Mouse (Mus musculus): ENCODE results near the gene Sel1l3. TPM values are rescaled to one million over a fixed set of nuclear protein-coding genes. Genes with fewer than 3 reads are reported as not detected.

The Sel1l3 gene
- polyA plus RNA-seq, 1 experiment from 2014 or later, result 1.1 TPM

DNA sequence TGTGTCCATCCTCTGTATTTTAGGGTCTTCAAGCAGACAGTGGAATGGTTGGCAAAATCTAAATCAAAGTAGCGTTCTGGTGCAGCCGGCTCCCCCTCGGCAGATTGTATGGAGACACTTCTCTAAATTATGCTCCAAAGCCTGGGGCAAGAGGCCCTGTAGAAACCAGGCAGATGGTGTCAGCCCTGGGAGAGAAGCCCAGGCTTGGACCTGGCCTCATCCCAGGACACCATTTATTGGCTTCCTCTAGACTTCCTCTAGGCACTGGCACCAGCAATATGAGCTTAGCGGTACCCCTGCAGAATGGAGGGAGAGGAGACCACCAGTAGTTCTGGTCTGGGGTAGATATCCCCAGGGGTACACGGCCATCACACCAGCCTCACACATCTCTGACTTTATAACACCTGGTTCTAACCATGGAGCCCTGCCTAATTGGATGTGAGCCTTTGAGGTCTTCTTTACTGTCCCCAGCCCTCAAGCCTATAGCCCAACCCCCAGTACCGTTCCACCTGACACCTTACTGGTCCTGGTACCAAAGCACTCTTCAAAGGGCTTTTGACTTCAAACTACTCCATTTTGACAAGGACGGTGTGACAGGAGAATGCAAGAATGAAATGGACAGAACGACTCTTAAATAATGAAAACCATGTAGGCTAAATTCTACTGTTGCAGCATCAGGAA is 52.1 kb downstream of the Sel1l3 start:
- H3K27ac ChIP-seq (replicated peaks), result no peak overlapping the region
- no peaks in the 10 kb centered on the region for H3K4me1 ChIP-seq
- 94% methylated on average over 8 of the region's 8 CpGs for WGBS
- H3K4me3 ChIP-seq, result no peak overlapping the region
- H3K27me3 ChIP-seq (ENCODE audit: low read depth, poor library complexity, severe bottlenecking), result 0 out of 2 replicates have a peak, but pooled peaks cover 14% of the 10 kb centered on the region
- no peaks in the 10 kb centered on the region for H3K9me3 ChIP-seq (replicated peaks)
- no peak for DNase-seq (ENCODE audit: low spot score)
- H3K36me3 ChIP-seq, result no peaks in the 10 kb centered on the region

DNA sequence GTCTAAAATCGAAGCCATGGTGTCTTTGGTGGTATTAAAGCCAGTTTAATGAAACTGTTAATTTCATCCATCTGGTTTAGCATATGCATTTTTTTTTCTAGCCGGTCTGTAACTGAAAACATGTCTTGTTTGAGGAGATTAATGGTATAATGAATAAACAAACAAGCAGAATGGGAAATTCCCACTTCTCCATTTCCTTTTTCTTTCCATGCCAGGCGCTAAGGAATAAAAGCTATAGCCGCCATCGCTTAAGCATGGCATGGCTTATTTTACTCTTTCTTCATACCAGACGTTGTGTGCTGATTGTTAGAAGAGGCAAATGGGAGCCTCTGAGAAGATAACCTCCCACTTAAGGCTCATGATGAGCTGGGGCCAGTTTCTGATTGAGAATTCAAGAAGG is 53.5 kb downstream of the Sel1l3 start:
- 90% methylated on average over 6 of the region's 6 CpGs for WGBS
- H3K36me3 ChIP-seq, result no peaks in the 10 kb centered on the region
- H3K4me3 ChIP-seq, result no peak overlapping the region
- H3K27ac ChIP-seq (replicated peaks), result no peak overlapping the region
- no peaks in the 10 kb centered on the region for H3K9me3 ChIP-seq (replicated peaks)
- H3K27me3 ChIP-seq (ENCODE audit: low read depth, poor library complexity, severe bottlenecking), result 0 out of 2 replicates have a peak, but pooled peaks cover 15% of the 10 kb centered on the region
- peaks cover 9% of the 10 kb centered on the region for H3K4me1 ChIP-seq
- DNase-seq (ENCODE audit: low spot score), result no peak

DNA sequence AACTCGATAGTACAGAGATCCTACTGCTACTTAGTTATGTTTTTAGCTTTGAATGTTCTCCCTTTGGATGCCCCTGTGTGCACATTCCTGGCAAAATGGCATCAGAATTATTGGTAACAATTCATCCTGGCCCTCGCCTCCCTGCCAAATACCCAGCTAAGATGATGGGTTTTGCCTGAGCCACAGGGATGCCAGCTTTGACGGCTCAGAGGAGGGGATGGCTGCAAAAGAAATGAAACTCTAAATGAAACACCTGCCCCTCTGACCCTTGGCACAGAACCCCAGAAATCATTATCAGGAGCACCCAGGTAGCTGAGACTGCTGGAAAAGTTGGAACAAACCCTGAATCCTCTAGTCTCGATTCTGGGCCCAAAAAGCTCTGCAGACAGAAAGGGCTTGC is 54.1 kb downstream of the Sel1l3 start:
- Histone ChIP-seq H3K4me3 (no peak overlapping the region), H3K27ac (replicated peaks) (no peak overlapping the region), H3K9me3 (replicated peaks) (no peaks in the 10 kb centered on the region), H3K27me3 (ENCODE audit: low read depth, poor library complexity, severe bottlenecking) (peaks cover 21% of the 10 kb centered on the region), H3K36me3 (no peaks in the 10 kb centered on the region), H3K4me1 (peaks cover 9% of the 10 kb centered on the region)
- WGBS, result 90% methylated on average over 4 of the region's 4 CpGs
- DNase-seq (ENCODE audit: low spot score), result no peak

DNA sequence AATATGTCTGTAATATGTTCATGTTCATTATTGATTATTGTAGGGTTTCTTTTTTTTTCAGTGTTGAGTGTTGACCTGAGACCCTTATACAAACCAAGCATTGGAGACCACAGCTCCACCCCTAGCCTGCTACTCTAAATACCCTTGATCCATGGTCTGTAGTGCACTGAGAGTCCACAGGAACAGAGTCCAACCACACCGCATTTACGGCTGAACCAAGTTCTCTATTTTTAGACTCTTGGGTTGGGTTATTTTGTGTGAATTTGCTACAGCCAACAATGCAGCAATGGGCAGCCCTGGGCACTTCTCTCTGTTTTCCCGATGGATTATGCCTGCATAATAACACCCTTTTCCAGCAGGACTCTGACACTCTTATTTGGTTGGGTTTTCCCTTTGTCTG is 54.6 kb downstream of the Sel1l3 start:
- H3K27ac ChIP-seq (replicated peaks), result no peak overlapping the region
- H3K36me3 ChIP-seq, result no peaks in the 10 kb centered on the region
- H3K4me1 ChIP-seq, result peaks cover 9% of the 10 kb centered on the region
- no peak overlapping the region for H3K4me3 ChIP-seq
- WGBS, result 90% methylated on average over 3 of the region's 3 CpGs
- peaks cover 26% of the 10 kb centered on the region for H3K27me3 ChIP-seq (ENCODE audit: low read depth, poor library complexity, severe bottlenecking)
- no peaks in the 10 kb centered on the region for H3K9me3 ChIP-seq (replicated peaks)
- no peak for DNase-seq (ENCODE audit: low spot score)

DNA sequence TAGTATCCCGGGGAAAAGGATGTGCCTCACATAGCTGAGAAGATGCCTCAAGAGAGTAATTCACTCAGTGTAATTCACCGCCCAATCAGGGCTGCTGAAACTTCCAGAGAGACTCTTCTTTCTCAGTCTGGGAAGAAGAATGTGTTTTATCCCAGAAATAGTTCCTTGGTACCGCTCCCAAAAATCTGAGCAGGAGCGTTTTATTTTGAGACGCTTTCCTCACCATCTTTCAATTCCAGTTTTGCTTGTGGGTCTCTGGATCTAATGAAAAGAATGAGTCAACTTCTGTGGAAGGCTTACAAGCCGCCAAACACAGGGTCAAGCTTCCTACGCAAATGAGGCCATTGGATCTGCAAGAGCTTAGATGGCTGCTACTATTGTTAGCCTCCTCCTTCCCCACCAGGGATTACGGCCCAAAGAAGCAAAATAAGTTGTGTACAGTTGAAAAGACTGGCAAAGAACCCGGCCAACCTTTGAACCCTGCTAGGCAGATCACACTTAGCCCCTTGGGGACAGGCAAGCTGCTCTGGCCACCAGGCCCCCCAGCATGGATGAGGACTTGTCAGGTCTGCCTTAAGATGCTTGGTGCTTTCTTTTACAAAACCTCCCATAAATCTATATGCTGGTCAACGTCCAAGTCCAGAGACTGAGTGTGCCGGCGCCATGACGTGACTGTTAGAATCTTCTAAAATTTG is 57.6 kb downstream of the Sel1l3 start:
- Histone ChIP-seq H3K27me3 (ENCODE audit: low read depth, poor library complexity, severe bottlenecking) (peaks cover 31% of the 10 kb centered on the region), H3K27ac (replicated peaks) (no peak overlapping the region), H3K4me1 (peaks cover 9% of the 10 kb centered on the region), H3K9me3 (replicated peaks) (no peaks in the 10 kb centered on the region), H3K4me3 (no peak overlapping the region), H3K36me3 (no peaks in the 10 kb centered on the region)
- 67% methylated on average over 13 of the region's 13 CpGs for WGBS
- no peak for DNase-seq (ENCODE audit: low spot score)

DNA sequence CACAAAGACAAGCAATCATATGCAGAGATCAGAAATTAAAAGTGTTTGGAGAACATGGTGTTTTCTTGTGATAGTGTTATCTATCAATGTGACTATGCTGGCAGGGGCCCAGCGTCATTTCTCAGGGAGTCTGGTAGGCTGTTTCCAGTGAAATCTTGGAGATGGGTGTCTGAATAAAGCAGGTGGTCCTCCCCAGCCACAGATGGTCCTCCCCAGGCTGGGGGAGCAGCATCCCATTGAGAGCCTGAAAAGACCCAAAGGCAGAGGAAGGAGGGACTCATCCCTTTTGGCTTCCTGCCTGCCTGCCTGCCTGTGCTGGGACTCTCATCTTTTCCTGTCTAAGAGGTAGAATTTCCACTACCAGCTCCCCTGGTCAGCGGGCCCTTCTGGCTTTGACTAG is 59.2 kb downstream of the Sel1l3 start:
- Histone ChIP-seq H3K27me3 (ENCODE audit: low read depth, poor library complexity, severe bottlenecking) (peaks cover 31% of the 10 kb centered on the region), H3K4me3 (no peak overlapping the region), H3K27ac (replicated peaks) (no peak overlapping the region), H3K4me1 (peaks cover 9% of the 10 kb centered on the region), H3K9me3 (replicated peaks) (no peaks in the 10 kb centered on the region), H3K36me3 (no peaks in the 10 kb centered on the region)
- no peak for DNase-seq (ENCODE audit: low spot score)
- WGBS, result 81% methylated on average over 2 of the region's 2 CpGs

DNA sequence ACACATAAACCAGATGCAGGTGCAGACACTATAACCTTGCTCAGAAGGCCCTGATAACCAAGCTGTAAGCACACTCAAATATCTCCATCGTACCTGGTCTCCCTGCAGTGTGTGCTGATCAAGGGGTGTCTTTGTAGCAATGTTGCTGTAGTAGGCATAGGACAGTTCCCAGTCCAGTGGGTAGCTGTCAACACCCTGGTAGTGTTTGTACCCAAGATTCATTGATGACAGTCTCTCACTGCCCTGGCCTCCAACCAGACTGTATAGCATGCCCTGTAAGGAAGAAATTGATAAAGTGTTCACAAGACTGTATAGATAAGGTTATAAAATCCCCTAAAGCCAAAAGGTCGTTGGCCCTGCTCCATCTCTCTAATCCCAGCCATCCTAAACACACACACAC is 59.6 kb downstream of the Sel1l3 start:
- WGBS, result 94% methylated on average over 2 of the region's 2 CpGs

DNA sequence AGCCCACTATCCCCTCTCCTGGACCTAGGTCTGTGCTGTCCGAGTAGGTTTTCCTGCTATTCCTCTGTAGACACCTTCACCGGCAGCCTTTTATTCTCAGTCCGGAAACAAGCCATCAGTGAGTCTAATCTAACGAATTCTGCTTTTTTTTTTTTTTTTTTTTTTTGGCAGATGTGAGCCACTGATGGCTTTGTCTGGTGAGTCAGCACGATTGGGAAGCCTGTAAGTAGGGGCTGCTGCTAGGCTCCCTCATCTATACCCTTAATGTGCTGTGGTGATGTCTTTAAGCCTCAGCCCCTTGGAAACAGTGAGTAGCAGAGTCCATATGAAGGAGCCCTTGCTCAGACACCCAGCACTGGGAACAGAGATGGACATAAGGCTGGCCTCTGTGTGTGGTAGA is 60.6 kb downstream of the Sel1l3 start:
- no peak overlapping the region for H3K27ac ChIP-seq (replicated peaks)
- H3K36me3 ChIP-seq, result no peaks in the 10 kb centered on the region
- no peak for DNase-seq (ENCODE audit: low spot score)
- 83% methylated on average over 5 of the region's 5 CpGs for WGBS
- H3K27me3 ChIP-seq (ENCODE audit: low read depth, poor library complexity, severe bottlenecking), result peaks cover 23% of the 10 kb centered on the region
- no peaks in the 10 kb centered on the region for H3K9me3 ChIP-seq (replicated peaks)
- H3K4me1 ChIP-seq, result peaks cover 18% of the 10 kb centered on the region
- H3K4me3 ChIP-seq, result no peak overlapping the region

More for the DNA sequence above, 59.6 kb downstream of the Sel1l3 start:
- Histone ChIP-seq H3K36me3 (no peaks in the 10 kb centered on the region), H3K9me3 (replicated peaks) (no peaks in the 10 kb centered on the region), H3K4me3 (no peak overlapping the region), H3K27me3 (ENCODE audit: low read depth, poor library complexity, severe bottlenecking) (peaks cover 27% of the 10 kb centered on the region), H3K4me1 (peaks cover 9% of the 10 kb centered on the region), H3K27ac (replicated peaks) (no peak overlapping the region)
- no peak for DNase-seq (ENCODE audit: low spot score)

DNA sequence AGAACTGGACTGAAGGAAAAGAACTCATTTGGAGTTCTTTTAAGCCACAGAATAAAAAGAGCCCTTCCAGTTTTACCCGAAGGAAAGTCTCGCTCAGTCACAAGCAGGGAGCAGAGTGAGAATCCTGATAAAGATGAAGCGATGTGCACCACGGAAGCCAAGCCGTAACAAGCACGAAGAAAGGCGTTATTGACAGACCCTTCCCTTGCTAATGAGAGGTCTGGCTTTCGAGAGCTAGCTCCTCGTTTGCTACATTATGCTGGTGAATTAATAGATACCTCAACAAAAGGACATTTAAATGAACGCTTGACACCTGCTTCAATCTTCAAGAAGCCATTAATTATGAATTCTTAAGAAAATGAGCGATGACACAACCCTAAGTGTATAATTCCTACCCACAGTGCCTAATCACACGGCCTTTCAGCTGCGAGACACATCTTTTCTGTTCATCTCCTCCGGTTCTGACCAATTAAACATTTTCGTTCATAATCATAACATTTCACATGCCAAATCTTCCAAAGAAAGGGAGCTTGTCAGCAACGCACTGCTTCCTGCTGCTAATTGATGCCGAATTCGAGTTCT is 62.3 kb downstream of the Sel1l3 start:
- DNase-seq (ENCODE audit: low spot score), result no peak
- 89% methylated on average over 18 of the region's 18 CpGs for WGBS

DNA sequence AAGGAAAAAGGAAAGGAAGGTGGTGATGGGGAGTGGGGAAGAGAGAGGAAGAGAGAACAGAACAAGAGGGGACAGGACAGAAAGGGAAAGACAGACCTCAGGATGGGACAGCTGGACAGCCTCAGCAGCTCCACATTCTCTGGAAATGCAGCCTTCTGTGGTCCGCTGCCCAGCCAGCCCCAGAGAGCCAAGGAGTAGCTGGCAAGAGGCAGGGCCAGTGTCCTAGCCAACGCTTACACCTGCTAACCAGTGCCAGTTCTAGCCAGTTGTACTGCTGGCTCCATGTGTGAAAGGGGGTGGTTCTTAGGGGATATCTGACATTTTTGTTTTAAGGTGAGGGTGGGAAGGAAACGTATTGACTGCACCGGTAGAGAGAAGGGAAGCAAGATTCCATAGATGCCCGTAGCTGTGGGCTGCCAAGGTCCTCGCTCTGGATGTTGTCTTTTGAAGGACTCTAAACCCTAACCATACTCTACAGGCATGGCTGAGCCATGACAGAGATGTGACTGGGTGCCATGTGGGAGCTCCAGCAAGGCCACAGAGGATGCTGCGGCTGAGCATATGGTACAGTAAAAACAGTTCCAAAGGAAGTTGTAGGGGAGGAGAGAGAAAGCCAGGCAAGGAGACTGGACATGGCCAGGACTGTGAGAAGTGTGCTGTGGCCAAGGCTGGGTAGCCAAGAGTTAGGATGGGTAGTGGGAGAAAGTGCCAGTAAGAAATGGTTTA is 64.6 kb downstream of the Sel1l3 start:
- WGBS, result 93% methylated on average over 7 of the region's 7 CpGs
- Histone ChIP-seq H3K4me3 (no peak overlapping the region), H3K9me3 (replicated peaks) (no peaks in the 10 kb centered on the region; the same call in 1 of the 2 replicates), H3K4me1 (peaks cover 24% of the 10 kb centered on the region), H3K36me3 (no peaks in the 10 kb centered on the region), H3K27me3 (ENCODE audit: low read depth, poor library complexity, severe bottlenecking) (peaks cover 5% of the 10 kb centered on the region), H3K27ac (replicated peaks) (no peak overlapping the region)
- no peak for DNase-seq (ENCODE audit: low spot score)

More for the DNA sequence above, 62.3 kb downstream of the Sel1l3 start:
- Histone ChIP-seq H3K4me3 (no peak overlapping the region), H3K36me3 (no peaks in the 10 kb centered on the region), H3K9me3 (replicated peaks) (no peaks in the 10 kb centered on the region), H3K27ac (replicated peaks) (no peak overlapping the region), H3K4me1 (peaks cover 19% of the 10 kb centered on the region), H3K27me3 (ENCODE audit: low read depth, poor library complexity, severe bottlenecking) (peaks cover 17% of the 10 kb centered on the region)

DNA sequence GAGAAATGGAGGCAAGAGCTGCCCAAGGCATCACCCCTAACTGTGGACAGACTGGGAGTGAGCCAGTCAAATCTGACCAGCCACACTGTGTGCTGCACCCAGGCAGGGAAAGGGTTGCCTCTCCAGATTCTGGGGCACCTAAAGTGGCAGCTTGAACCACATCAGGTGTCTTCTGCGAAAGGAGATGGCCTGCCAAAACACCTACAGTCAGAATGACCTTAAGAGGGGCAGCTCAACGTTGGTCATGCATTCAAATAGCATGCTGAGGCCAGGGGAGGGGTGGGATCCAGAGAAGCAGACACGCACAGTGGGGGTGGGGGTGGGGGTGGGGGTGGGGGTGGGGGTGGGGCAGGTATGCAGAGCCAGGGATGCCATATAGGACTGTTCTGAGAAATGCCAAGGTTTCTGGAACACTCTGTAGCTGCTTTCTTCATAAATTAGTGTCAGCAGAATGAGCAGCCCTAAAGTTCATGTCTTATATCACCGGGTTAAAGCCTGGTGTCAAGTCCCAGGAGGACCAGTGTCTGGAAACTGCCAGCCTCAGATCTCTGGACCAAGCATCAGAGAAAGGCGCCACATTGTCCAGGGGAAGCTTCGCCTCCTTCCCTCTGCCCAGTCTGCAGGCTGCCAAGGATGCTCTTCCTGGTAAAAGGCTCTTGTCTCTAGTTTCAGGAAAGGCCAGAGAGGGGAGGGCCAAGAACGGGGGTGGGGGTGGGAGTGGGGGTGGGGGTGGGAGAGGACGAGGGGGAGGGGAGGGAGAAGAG is 65.4 kb downstream of the Sel1l3 start:
- no peak overlapping the region for H3K27ac ChIP-seq (replicated peaks)
- DNase-seq (ENCODE audit: low spot score), result no peak
- 60% methylated on average over 8 of the region's 8 CpGs for WGBS
- no peaks in the 10 kb centered on the region; the same call in 1 of the 2 replicates for H3K27me3 ChIP-seq (ENCODE audit: low read depth, poor library complexity, severe bottlenecking)
- H3K4me1 ChIP-seq, result peaks cover 24% of the 10 kb centered on the region
- no peaks in the 10 kb centered on the region for H3K36me3 ChIP-seq
- no peak overlapping the region for H3K4me3 ChIP-seq
- H3K9me3 ChIP-seq (replicated peaks), result no peaks in the 10 kb centered on the region; the same call in 1 of the 2 replicates

DNA sequence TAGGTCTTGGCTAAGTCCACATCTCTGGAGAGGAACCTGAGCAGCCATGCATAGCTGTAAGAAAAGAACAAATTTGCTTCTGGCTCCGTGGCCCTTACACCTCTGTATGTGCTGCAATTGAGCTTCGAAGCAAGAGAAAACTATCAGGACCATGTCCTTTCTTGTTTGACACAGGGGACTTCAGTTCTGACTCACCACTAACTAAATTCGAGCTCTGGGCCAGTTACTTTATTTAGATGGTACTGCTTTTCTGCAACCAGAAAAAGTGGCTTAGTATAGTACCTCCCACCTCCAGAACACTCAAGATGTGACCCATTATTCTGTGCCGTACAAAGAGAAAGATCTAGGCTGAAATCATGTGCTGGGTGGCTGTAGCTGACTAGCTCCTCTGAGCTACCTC is 66.3 kb downstream of the Sel1l3 start:
- WGBS, result 83% methylated on average over 4 of the region's 4 CpGs
- Histone ChIP-seq H3K4me1 (peaks cover 24% of the 10 kb centered on the region), H3K27ac (replicated peaks) (no peak overlapping the region), H3K4me3 (no peak overlapping the region), H3K27me3 (ENCODE audit: low read depth, poor library complexity, severe bottlenecking) (no peaks in the 10 kb centered on the region; the same call in 1 of the 2 replicates), H3K9me3 (replicated peaks) (no peaks in the 10 kb centered on the region; the same call in 1 of the 2 replicates), H3K36me3 (no peaks in the 10 kb centered on the region)
- DNase-seq (ENCODE audit: low spot score), result no peak
